Mouse (Mus musculus) C2C12 (cell line): ENCODE results near the gene Mpdz.

Source experiments
- CEBPB ChIP-seq: IDR thresholded peaks from one replicate; pipeline ENCODE4 v1.6.1; 2011; ENCODE audit warnings: low read depth, mild to moderate bottlenecking, control low read depth, moderate library complexity
- CTCF ChIP-seq: IDR thresholded peaks from one replicate; pipeline ENCODE4 v1.5.1; 2011; ENCODE audit not compliant: control insufficient read depth, insufficient read depth, insufficient read length
- FOSL1 ChIP-seq: IDR thresholded peaks from one replicate; pipeline ENCODE4 v1.8.0; 2011; ENCODE audit warnings: mild to moderate bottlenecking, low read length; ENCODE audit not compliant: poor library complexity, insufficient read depth, severe bottlenecking
- MAX ChIP-seq: IDR thresholded peaks from one replicate; pipeline ENCODE4 v1.6.1; 2011; ENCODE audit warnings: mild to moderate bottlenecking, control low read depth
- MYOD1 ChIP-seq: IDR thresholded peaks from one replicate; pipeline ENCODE4 v1.6.1; 2011; ENCODE audit warnings: low read depth; ENCODE audit not compliant: control insufficient read depth, insufficient read length
- MYOG ChIP-seq: IDR thresholded peaks from one replicate; pipeline ENCODE4 v1.6.1; 2011; ENCODE audit not compliant: control insufficient read depth, insufficient read length; ENCODE audit errors: extremely low read depth

DNA sequence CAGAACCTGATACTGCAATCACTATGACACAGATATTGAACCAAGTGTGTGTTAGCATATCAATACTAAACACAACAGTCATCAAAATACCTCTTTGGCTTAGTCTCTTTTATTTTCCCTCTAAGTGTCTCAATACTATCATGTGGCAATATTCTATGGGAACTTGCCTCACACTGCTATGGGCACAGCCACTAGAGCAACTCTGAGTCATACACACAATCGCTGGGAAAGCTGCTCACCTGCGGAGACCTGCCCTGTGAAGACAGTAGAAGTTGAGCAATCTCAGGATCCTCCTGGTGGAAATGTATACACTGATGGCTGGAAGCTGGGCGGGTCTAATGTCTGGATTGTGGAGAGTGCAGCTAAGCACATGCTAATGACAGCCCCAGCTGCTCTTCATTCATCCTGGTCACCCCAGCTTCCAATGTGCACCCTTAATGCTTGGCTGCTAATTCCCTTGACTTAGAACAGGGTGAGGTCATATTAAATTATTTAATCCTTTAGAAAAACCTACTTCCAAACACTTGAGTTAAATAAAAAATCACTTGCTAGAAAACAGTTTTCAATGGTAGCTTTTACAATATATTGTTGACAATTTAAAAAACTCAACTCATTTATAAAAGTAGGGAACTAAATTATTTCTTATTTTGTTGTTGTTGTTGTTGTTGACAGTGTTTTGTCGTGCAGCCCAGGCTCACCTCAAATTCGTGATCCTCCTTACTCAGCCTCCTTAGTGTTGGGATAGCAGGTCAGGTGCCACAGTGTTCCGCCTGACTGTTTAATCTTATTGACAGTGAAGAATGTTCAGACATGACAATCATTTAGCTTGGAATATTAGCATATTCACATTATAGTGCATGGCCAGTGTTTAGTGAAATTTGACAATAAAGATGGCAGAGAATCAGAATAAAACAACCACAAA, 189.5 kb downstream of the Mpdz start:
- no peak for TF ChIP-seq MAX
- no peak for TF ChIP-seq CTCF
- no peak for TF ChIP-seq CEBPB
- TF ChIP-seq MYOD1: no peak
- TF ChIP-seq FOSL1: no peak
- no peak for TF ChIP-seq MYOG
